Mouse (Mus musculus): ENCODE measurements at regions not wholly inside any gene's neighbourhood (a gene's known extent, or its start where the extent isn't known, plus 50 kb on each side); places are given as distances from the start of the nearest gene placed in this dataset.

DNA sequence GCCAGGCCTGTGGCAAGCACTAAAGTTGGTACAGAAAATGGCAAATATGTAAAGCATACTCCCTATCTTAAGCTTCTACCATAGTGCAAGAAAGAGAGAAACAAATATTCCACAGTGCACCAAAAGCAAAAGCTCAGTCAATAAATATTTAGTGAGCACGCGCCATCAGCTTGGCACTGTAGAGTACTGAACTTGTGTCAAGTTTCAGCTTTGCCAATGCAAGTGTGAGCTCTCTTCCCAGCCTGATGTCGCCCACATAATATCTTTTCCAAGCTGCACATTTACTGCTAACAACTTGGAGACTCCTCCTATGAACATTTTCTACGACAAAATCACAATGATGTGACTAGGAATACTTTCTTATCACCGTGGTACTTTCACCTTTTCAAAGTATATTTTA, 190.8 kb upstream of the Rora start:
- Histone ChIP-seq H3K9me3 (replicated peaks; ENCODE audit: control insufficient read depth, low read length) (no peaks in the 10 kb centered on the region), H3K4me3 (ENCODE audit: low read depth, low read length) (no peak overlapping the region), H3K27ac (ENCODE audit: low read depth, low read length) (no peak overlapping the region), H3K4me2 (no peak overlapping the region), H3K36me3 (ENCODE audit: control insufficient read depth, insufficient read depth, low read length) (no peaks in the 10 kb centered on the region), H3K4me1 (ENCODE audit: control insufficient read depth, insufficient read depth, low read length) (no peaks in the 10 kb centered on the region), H3K27me3 (ENCODE audit: control insufficient read depth, insufficient read depth, low read length) (no peaks in the 10 kb centered on the region), H3K9ac (ENCODE audit: low read depth, low read length) (no peak overlapping the region)
- WGBS (ENCODE audit: insufficient replicate concordance): 87% methylated on average over 5 of the region's 5 CpGs
- no peak for ATAC-seq (replicated peaks; ENCODE audit: insufficient number of reproducible peaks, low FRiP score, low TSS enrichment)

DNA sequence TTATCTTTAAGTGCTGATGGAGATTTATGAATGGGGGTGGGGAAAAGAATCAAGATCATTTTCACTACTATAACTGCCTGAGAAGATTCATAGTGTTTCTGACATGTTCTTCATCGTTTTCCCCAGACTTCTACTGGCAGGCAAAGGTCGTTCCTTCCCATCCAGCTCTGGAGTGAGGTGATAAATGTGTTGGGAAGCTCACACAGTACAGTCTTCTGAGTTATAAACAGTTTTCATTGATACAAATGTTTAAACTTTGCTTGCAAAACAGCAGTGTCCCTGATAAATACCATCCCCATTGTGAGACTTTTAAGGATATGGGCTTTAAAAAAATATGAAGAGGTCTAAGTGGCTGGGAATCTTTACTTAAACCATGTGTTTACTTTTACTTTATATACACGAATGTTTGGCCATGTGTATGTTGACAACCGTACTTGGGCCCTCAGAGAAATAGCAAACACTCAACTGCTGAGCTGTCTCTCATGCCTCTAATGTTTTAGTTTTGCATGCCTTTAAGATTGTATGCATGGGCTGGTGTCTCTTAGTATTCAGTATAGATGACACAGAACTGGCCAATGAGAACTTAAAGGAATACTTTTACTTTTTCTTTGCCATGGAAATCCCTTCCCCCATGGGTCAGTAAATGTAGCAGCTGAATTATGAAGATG, 189.8 kb upstream of the Rora start:
- H3K4me1 ChIP-seq (ENCODE audit: control insufficient read depth, insufficient read depth, low read length): no peaks in the 10 kb centered on the region
- no peak overlapping the region for H3K4me3 ChIP-seq (ENCODE audit: low read depth, low read length)
- WGBS (ENCODE audit: insufficient replicate concordance): 63% methylated on average over 4 of the region's 4 CpGs
- no peaks in the 10 kb centered on the region for H3K27me3 ChIP-seq (ENCODE audit: control insufficient read depth, insufficient read depth, low read length)
- no peaks in the 10 kb centered on the region for H3K36me3 ChIP-seq (ENCODE audit: control insufficient read depth, insufficient read depth, low read length)
- no peak overlapping the region for H3K27ac ChIP-seq (ENCODE audit: low read depth, low read length)
- no peak overlapping the region for H3K9ac ChIP-seq (ENCODE audit: low read depth, low read length)
- ATAC-seq (replicated peaks; ENCODE audit: insufficient number of reproducible peaks, low FRiP score, low TSS enrichment): no peak
- no peaks in the 10 kb centered on the region for H3K9me3 ChIP-seq (replicated peaks; ENCODE audit: control insufficient read depth, low read length)
- no peak overlapping the region for H3K4me2 ChIP-seq

DNA sequence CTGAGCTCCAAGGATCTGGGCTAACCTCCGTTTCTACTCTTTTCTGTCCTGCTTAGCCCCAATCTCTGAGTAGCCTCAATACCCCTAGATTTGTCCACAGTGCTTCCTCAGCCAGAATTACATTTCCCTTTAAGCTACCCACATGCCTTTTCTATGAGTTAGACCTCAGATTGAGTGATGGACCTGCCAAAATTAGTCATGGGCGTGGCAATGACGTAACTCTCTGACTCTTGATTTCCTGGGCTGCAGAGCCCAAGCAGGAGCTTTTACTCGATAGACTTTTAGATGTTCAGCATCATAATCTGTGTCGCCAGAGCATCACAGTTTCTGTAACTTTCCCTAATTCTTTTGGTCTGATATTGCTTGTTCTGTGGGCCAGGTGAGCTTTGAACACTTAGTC, 186.9 kb upstream of the Rora start:
- ATAC-seq (replicated peaks; ENCODE audit: insufficient number of reproducible peaks, low FRiP score, low TSS enrichment): no peak
- Histone ChIP-seq H3K4me1 (ENCODE audit: control insufficient read depth, insufficient read depth, low read length) (no peaks in the 10 kb centered on the region), H3K4me2 (no peak overlapping the region), H3K27ac (ENCODE audit: low read depth, low read length) (no peak overlapping the region), H3K4me3 (ENCODE audit: low read depth, low read length) (no peak overlapping the region), H3K9ac (ENCODE audit: low read depth, low read length) (no peak overlapping the region), H3K9me3 (replicated peaks; ENCODE audit: control insufficient read depth, low read length) (no peaks in the 10 kb centered on the region), H3K27me3 (ENCODE audit: control insufficient read depth, insufficient read depth, low read length) (no peaks in the 10 kb centered on the region), H3K36me3 (ENCODE audit: control insufficient read depth, insufficient read depth, low read length) (no peaks in the 10 kb centered on the region)
- 67% methylated on average over 5 of the region's 5 CpGs for WGBS (ENCODE audit: insufficient replicate concordance)

DNA sequence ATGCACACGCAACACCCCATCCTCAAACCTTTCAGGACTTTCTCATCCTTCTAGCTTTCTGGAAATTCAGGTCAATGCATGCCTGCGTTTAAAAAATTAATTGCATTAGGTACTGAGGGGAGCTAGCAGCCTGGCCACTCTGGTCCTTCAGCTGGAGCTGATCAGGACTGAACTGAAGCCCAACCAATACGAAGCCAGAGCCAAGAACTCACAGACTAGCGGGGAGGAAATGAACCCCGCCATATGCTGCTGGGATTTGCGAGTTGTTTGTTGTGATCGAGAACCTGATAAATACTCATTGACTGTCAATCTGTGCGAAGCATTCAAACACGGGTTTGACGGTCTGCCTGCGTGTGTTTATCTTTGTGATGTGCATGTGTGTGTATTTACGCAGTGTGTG, 177.2 kb upstream of the Rora start:
- Histone ChIP-seq H3K27ac (ENCODE audit: low read depth, low read length) (no peak overlapping the region), H3K9me3 (replicated peaks; ENCODE audit: control insufficient read depth, low read length) (no peaks in the 10 kb centered on the region), H3K9ac (ENCODE audit: low read depth, low read length) (no peak overlapping the region), H3K36me3 (ENCODE audit: control insufficient read depth, insufficient read depth, low read length) (no peaks in the 10 kb centered on the region), H3K27me3 (ENCODE audit: control insufficient read depth, insufficient read depth, low read length) (no peaks in the 10 kb centered on the region), H3K4me3 (ENCODE audit: low read depth, low read length) (no peak overlapping the region), H3K4me1 (ENCODE audit: control insufficient read depth, insufficient read depth, low read length) (no peaks in the 10 kb centered on the region; the same call in 1 of the 2 replicates), H3K4me2 (no peak overlapping the region)
- WGBS (ENCODE audit: insufficient replicate concordance): 80% methylated on average over 12 of the region's 12 CpGs
- no peak for ATAC-seq (replicated peaks; ENCODE audit: insufficient number of reproducible peaks, low FRiP score, low TSS enrichment)

- Histone ChIP-seq H3K27me3 (ENCODE audit: control insufficient read depth, insufficient read depth, low read length) (no peaks in the 10 kb centered on the region), H3K4me2 (no peak overlapping the region), H3K36me3 (ENCODE audit: control insufficient read depth, insufficient read depth, low read length) (no peaks in the 10 kb centered on the region), H3K4me1 (ENCODE audit: control insufficient read depth, insufficient read depth, low read length) (no peaks in the 10 kb centered on the region; the same call in 1 of the 2 replicates), H3K9me3 (replicated peaks; ENCODE audit: control insufficient read depth, low read length) (no peaks in the 10 kb centered on the region), H3K27ac (ENCODE audit: low read depth, low read length) (no peak overlapping the region), H3K4me3 (ENCODE audit: low read depth, low read length) (no peak overlapping the region), H3K9ac (ENCODE audit: low read depth, low read length) (no peak overlapping the region)
- 64% methylated on average over 3 of the region's 3 CpGs for WGBS (ENCODE audit: insufficient replicate concordance)
- no peak for ATAC-seq (replicated peaks; ENCODE audit: insufficient number of reproducible peaks, low FRiP score, low TSS enrichment)
Observed at GRCm38 (mm10) chr9:68477466-68477865, 176.1 kb upstream of the Rora start.

GRCm38 (mm10) chr9:68486646-68487045, 166.9 kb upstream of the Rora start:
- Histone ChIP-seq H3K9ac (ENCODE audit: low read depth, low read length) (no peak overlapping the region), H3K4me3 (ENCODE audit: low read depth, low read length) (no peak overlapping the region), H3K9me3 (replicated peaks; ENCODE audit: control insufficient read depth, low read length) (no peaks in the 10 kb centered on the region), H3K27me3 (ENCODE audit: control insufficient read depth, insufficient read depth, low read length) (no peaks in the 10 kb centered on the region), H3K4me2 (no peak overlapping the region), H3K27ac (ENCODE audit: low read depth, low read length) (no peak overlapping the region), H3K4me1 (ENCODE audit: control insufficient read depth, insufficient read depth, low read length) (no peaks in the 10 kb centered on the region), H3K36me3 (ENCODE audit: control insufficient read depth, insufficient read depth, low read length) (no peaks in the 10 kb centered on the region)
- ATAC-seq (replicated peaks; ENCODE audit: insufficient number of reproducible peaks, low FRiP score, low TSS enrichment): no peak
- 74% methylated on average over 5 of the region's 5 CpGs for WGBS (ENCODE audit: insufficient replicate concordance)

- H3K9ac ChIP-seq (ENCODE audit: low read depth, low read length): no peak overlapping the region
- H3K36me3 ChIP-seq (ENCODE audit: control insufficient read depth, insufficient read depth, low read length): no peaks in the 10 kb centered on the region
- H3K9me3 ChIP-seq (replicated peaks; ENCODE audit: control insufficient read depth, low read length): no peaks in the 10 kb centered on the region
- 69% methylated on average over 2 of the region's 2 CpGs for WGBS (ENCODE audit: insufficient replicate concordance)
- no peaks in the 10 kb centered on the region for H3K4me1 ChIP-seq (ENCODE audit: control insufficient read depth, insufficient read depth, low read length)
- no peak overlapping the region for H3K4me2 ChIP-seq
- no peak overlapping the region for H3K4me3 ChIP-seq (ENCODE audit: low read depth, low read length)
- no peak overlapping the region for H3K27ac ChIP-seq (ENCODE audit: low read depth, low read length)
- no peaks in the 10 kb centered on the region for H3K27me3 ChIP-seq (ENCODE audit: control insufficient read depth, insufficient read depth, low read length)
- ATAC-seq (replicated peaks; ENCODE audit: insufficient number of reproducible peaks, low FRiP score, low TSS enrichment): no peak
Observed at GRCm38 (mm10) chr9:68491151-68491550, 162.4 kb upstream of the Rora start.

- Histone ChIP-seq H3K27ac (ENCODE audit: low read depth, low read length) (no peak overlapping the region), H3K4me1 (ENCODE audit: control insufficient read depth, insufficient read depth, low read length) (peaks cover 5% of the 10 kb centered on the region; the same call in 1 of the 2 replicates), H3K27me3 (ENCODE audit: control insufficient read depth, insufficient read depth, low read length) (no peaks in the 10 kb centered on the region), H3K4me3 (ENCODE audit: low read depth, low read length) (no peak overlapping the region), H3K4me2 (no peak overlapping the region), H3K36me3 (ENCODE audit: control insufficient read depth, insufficient read depth, low read length) (no peaks in the 10 kb centered on the region), H3K9ac (ENCODE audit: low read depth, low read length) (no peak overlapping the region), H3K9me3 (replicated peaks; ENCODE audit: control insufficient read depth, low read length) (no peaks in the 10 kb centered on the region)
- 49% methylated on average over 5 of the region's 5 CpGs for WGBS (ENCODE audit: insufficient replicate concordance)
- no peak for ATAC-seq (replicated peaks; ENCODE audit: insufficient number of reproducible peaks, low FRiP score, low TSS enrichment)
Observed at GRCm38 (mm10) chr9:68521218-68521617, 132.4 kb upstream of the Rora start.

GRCm38 (mm10) chr9:68561767-68562552, 91.6 kb upstream of the Rora start:
- H3K4me3 ChIP-seq (ENCODE audit: low read depth, low read length): no peak overlapping the region
- no peaks in the 10 kb centered on the region for H3K36me3 ChIP-seq (ENCODE audit: control insufficient read depth, insufficient read depth, low read length)
- no peak for ATAC-seq (replicated peaks; ENCODE audit: insufficient number of reproducible peaks, low FRiP score, low TSS enrichment)
- no peak overlapping the region for H3K4me2 ChIP-seq
- H3K27me3 ChIP-seq (ENCODE audit: control insufficient read depth, insufficient read depth, low read length): no peaks in the 10 kb centered on the region
- WGBS (ENCODE audit: insufficient replicate concordance): 74% methylated on average over 14 of the region's 14 CpGs
- no peak overlapping the region for H3K9ac ChIP-seq (ENCODE audit: low read depth, low read length)
- H3K27ac ChIP-seq (ENCODE audit: low read depth, low read length): no peak overlapping the region
- no peaks in the 10 kb centered on the region for H3K9me3 ChIP-seq (replicated peaks; ENCODE audit: control insufficient read depth, low read length)
- H3K4me1 ChIP-seq (ENCODE audit: control insufficient read depth, insufficient read depth, low read length): no peaks in the 10 kb centered on the region
